In genomic region chr2:24416668-24417067, GRCm38 (mm10) we compare ENCODE assay signal across 10 mouse cellular contexts. TPM values are rescaled to one million over a fixed set of nuclear protein-coding genes. Genes with fewer than 3 reads are reported as not detected.
DNase-seq lines count a peak whose midpoint lies in the region; ATAC-seq and TF ChIP-seq lines count a peak whose summit lies in the region.
"Had no signal": no experiment of that assay in that cellular context is flagged by ENCODE, and none has a peak within 500 bp of the region (broad histone marks: within the 10 kb centered on the region; RNA-seq: fewer than 3 reads in every experiment).

No protein-coding gene starts in this region.

- WGBS in neural tube, embryonic 11.5 days, result 6% methylated on average over 7 of the region's 9 CpGs
- WGBS in hindbrain, embryonic 14.5 days, result 5% methylated on average over 9 of the region's 9 CpGs
- 5% methylated on average over 7 of the region's 9 CpGs for WGBS in limb, embryonic 14.5 days
- 8% methylated on average over 9 of the region's 9 CpGs for WGBS in stomach, embryonic 14.5 days

- H3K4me2 ChIP-seq in neural tube, embryonic 11.5 days (ENCODE audit: low read depth), result no peak overlapping the region
- H3K4me2 ChIP-seq in hindbrain, embryonic 14.5 days (replicated peaks), result no peak overlapping the region
- H3K4me2 ChIP-seq in limb, embryonic 14.5 days (replicated peaks; ENCODE audit: low read depth, low read length, severe bottlenecking), result no peak overlapping the region
- H3K4me2 ChIP-seq in stomach, embryonic 14.5 days (replicated peaks; ENCODE audit: low read depth, low read length), result no peak overlapping the region
- H3K4me2 ChIP-seq: lung, embryonic 15.5 days had no signal

- H3K27ac ChIP-seq in neural tube, embryonic 11.5 days (ENCODE audit: low read depth, low read length), result peak overlapping the region; percentile 54; the same call in 1 of the 2 replicates
- peak overlapping the region; percentile 51 for H3K27ac ChIP-seq in hindbrain, embryonic 14.5 days
- H3K27ac ChIP-seq in limb, embryonic 14.5 days (replicated peaks; ENCODE audit: low read depth, low read length), result no peak overlapping the region
- H3K27ac ChIP-seq in stomach, embryonic 14.5 days (ENCODE audit: low read length), result no peak overlapping the region
- H3K27ac ChIP-seq: lung, embryonic 15.5 days had no signal

- H3K9ac ChIP-seq in neural tube, embryonic 11.5 days (ENCODE audit: low read length), result 0 out of 2 replicates have a peak overlapping the region, but pooled peaks have one; percentile 8
- 0 out of 2 replicates have a peak overlapping the region, but pooled peaks have one; percentile 22 for H3K9ac ChIP-seq in hindbrain, embryonic 14.5 days
- H3K9ac ChIP-seq in limb, embryonic 14.5 days (ENCODE audit: low read depth, low read length, severe bottlenecking), result 0 out of 2 replicates have a peak overlapping the region, but pooled peaks have one; percentile 28
- no peak overlapping the region for H3K9ac ChIP-seq in stomach, embryonic 14.5 days (replicated peaks; ENCODE audit: low read depth, low read length)
- H3K9ac ChIP-seq: lung, embryonic 15.5 days had no signal

- no peaks in the 10 kb centered on the region for H3K27me3 ChIP-seq in neural tube, embryonic 11.5 days (ENCODE audit: control insufficient read depth, insufficient read depth, low read length)
- H3K27me3 ChIP-seq in hindbrain, embryonic 14.5 days (ENCODE audit: control insufficient read depth, insufficient read depth, low read length), result no peaks in the 10 kb centered on the region
- no peaks in the 10 kb centered on the region for H3K27me3 ChIP-seq in limb, embryonic 14.5 days (ENCODE audit: control insufficient read depth, insufficient read depth, low read length)
- H3K27me3 ChIP-seq in stomach, embryonic 14.5 days (ENCODE audit: control insufficient read depth, insufficient read depth, low read length), result no peaks in the 10 kb centered on the region
- H3K27me3 ChIP-seq: lung, embryonic 15.5 days had no signal

- peak; percentile 30 for DNase-seq in neural tube, embryonic 11.5 days (ENCODE audit: low spot score)
- DNase-seq in neural tube, embryonic 10.5 days (ENCODE audit: extremely low spot score, low spot score), result no peak
- peak; percentile 30 for DNase-seq in hindbrain, embryonic 14.5 days (ENCODE audit: low spot score)
- DNase-seq in limb, embryonic 14.5 days (ENCODE audit: low spot score), result no peak
- DNase-seq in cerebellum, postnatal 14 days, result no peak
- DNase-seq in frontal cortex, adult 2 months (ENCODE audit: extremely low spot score in 1 of 2, low spot score in 1 of 2), result no peak
- no peak for DNase-seq in right cerebral cortex, postnatal 25 days

- TF ChIP-seq POLR2A in limb, embryonic 14.5 days (IDR thresholded peaks at IDR 0.05; ENCODE audit: borderline replicate concordance, extremely low read depth, insufficient read depth, insufficient read length), result no peak

- no peak overlapping the region for H3K4me3 ChIP-seq in neural tube, embryonic 11.5 days (ENCODE audit: low read depth, low read length)
- no peak overlapping the region for H3K4me3 ChIP-seq in hindbrain, embryonic 14.5 days (replicated peaks; ENCODE audit: low read length)
- no peak overlapping the region for H3K4me3 ChIP-seq in limb, embryonic 14.5 days (replicated peaks; ENCODE audit: low read length)
- H3K4me3 ChIP-seq in stomach, embryonic 14.5 days (ENCODE audit: low read depth, low read length), result no peak overlapping the region
- H3K4me3 ChIP-seq: lung, embryonic 15.5 days had no signal

- peak; percentile 63 for ATAC-seq in neural tube, embryonic 11.5 days (ENCODE audit: insufficient read depth, low FRiP score, low TSS enrichment)
- ATAC-seq in hindbrain, embryonic 14.5 days (ENCODE audit: low FRiP score), result peak; percentile 74
- no peak for ATAC-seq in limb, embryonic 14.5 days (ENCODE audit: low FRiP score, low read depth)
- peak; percentile 51; the same call in 1 of the 2 replicates for ATAC-seq in stomach, embryonic 14.5 days (ENCODE audit: insufficient number of reproducible peaks, insufficient read depth, low FRiP score, low read depth)

- H3K4me1 ChIP-seq in neural tube, embryonic 11.5 days (ENCODE audit: control insufficient read depth, insufficient read depth, low read length), result peaks cover 5% of the 10 kb centered on the region; the same call in 1 of the 2 replicates
- peaks cover 10% of the 10 kb centered on the region; the same call in 1 of the 2 replicates for H3K4me1 ChIP-seq in hindbrain, embryonic 14.5 days (replicated peaks; ENCODE audit: control insufficient read depth, insufficient read depth, low read length)
- H3K4me1 ChIP-seq in limb, embryonic 14.5 days (ENCODE audit: control insufficient read depth, insufficient read depth, low read length), result peaks cover 7% of the 10 kb centered on the region; the same call in 1 of the 2 replicates
- H3K4me1 ChIP-seq in stomach, embryonic 14.5 days (ENCODE audit: control insufficient read depth, insufficient read depth, low read length), result peaks cover 13% of the 10 kb centered on the region

- no peaks in the 10 kb centered on the region for H3K36me3 ChIP-seq in neural tube, embryonic 11.5 days (ENCODE audit: control insufficient read depth, insufficient read depth, low read length)
- H3K36me3 ChIP-seq in hindbrain, embryonic 14.5 days (replicated peaks; ENCODE audit: control insufficient read depth, insufficient read depth), result no peaks in the 10 kb centered on the region
- no peaks in the 10 kb centered on the region for H3K36me3 ChIP-seq in limb, embryonic 14.5 days (ENCODE audit: control insufficient read depth, insufficient read depth, low read length)
- no peaks in the 10 kb centered on the region for H3K36me3 ChIP-seq in stomach, embryonic 14.5 days (ENCODE audit: control insufficient read depth, insufficient read depth, low read length)
- H3K36me3 ChIP-seq: lung, embryonic 15.5 days had no signal

- no peaks in the 10 kb centered on the region for H3K9me3 ChIP-seq in neural tube, embryonic 11.5 days (ENCODE audit: control insufficient read depth, low read length)
- H3K9me3 ChIP-seq in hindbrain, embryonic 14.5 days (ENCODE audit: control insufficient read depth, low read length), result no peaks in the 10 kb centered on the region
- no peaks in the 10 kb centered on the region for H3K9me3 ChIP-seq in limb, embryonic 14.5 days (ENCODE audit: control insufficient read depth, low read length)
- H3K9me3 ChIP-seq in stomach, embryonic 14.5 days (ENCODE audit: control insufficient read depth, low read depth, low read length), result no peaks in the 10 kb centered on the region
- H3K9me3 ChIP-seq: lung, embryonic 15.5 days had no signal

RNA-seq across cellular contexts. Expression of gene Psd4, which starts 49.3 kb away (rescaled TPM):
- polyA plus RNA-seq in neural tube, embryonic 11.5 days (2014; fragmentation: Nextera tagmentation; extraction: Ambion mirVana), result 0.65 and 1.2 TPM in 2 replicates
- 0.44 and 1.4 TPM in 2 replicates for polyA plus RNA-seq in hindbrain, embryonic 14.5 days (2014; fragmentation: Nextera tagmentation; extraction: Ambion mirVana)
- polyA plus RNA-seq in limb, embryonic 14.5 days (2012; rRNA removed), result 3.3 and 3.8 TPM in 2 replicates
- 3.9 and 4.5 TPM in 2 replicates for polyA plus RNA-seq in limb, embryonic 14.5 days (2014; fragmentation: Nextera tagmentation; extraction: Ambion mirVana)
- 3.4 and 7.9 TPM in 2 replicates for polyA plus RNA-seq in stomach, embryonic 14.5 days (2014; fragmentation: Nextera tagmentation; extraction: Ambion mirVana)
- 0.74 and 1.5 TPM in 2 replicates for polyA plus RNA-seq in frontal cortex, adult 2 months (2012; rRNA removed)

RNA-seq across cellular contexts. Expression of gene Pax8, which starts 58.7 kb away (rescaled TPM):
- polyA plus RNA-seq in neural tube, embryonic 11.5 days (2014; fragmentation: Nextera tagmentation; extraction: Ambion mirVana), result 25.8 and 26.1 TPM in 2 replicates
- polyA plus RNA-seq in hindbrain, embryonic 14.5 days (2014; fragmentation: Nextera tagmentation; extraction: Ambion mirVana), result 24.5 and 33.0 TPM in 2 replicates
- 0.12 TPM in 1 of 2 replicates, not detected in the other for polyA plus RNA-seq in limb, embryonic 14.5 days (2012; rRNA removed)
- not detected in 2 replicates for polyA plus RNA-seq in limb, embryonic 14.5 days (2014; fragmentation: Nextera tagmentation; extraction: Ambion mirVana)
- polyA plus RNA-seq in stomach, embryonic 14.5 days (2014; fragmentation: Nextera tagmentation; extraction: Ambion mirVana), result 0.09 and 0.67 TPM in 2 replicates
- not detected in 2 replicates for polyA plus RNA-seq in frontal cortex, adult 2 months (2012; rRNA removed)
- polyA plus RNA-seq: spleen, adult 2 months had no signal

Comparison
In these comparisons a context has a peak if more than half of its experiments do, and no peak if none do; other contexts are left out.
1. DNase-seq: peak in neural tube, embryonic 11.5 days (single experiment) and hindbrain, embryonic 14.5 days (single experiment); none in neural tube, embryonic 10.5 days (single experiment), limb, embryonic 14.5 days (single experiment), cerebellum, postnatal 14 days (0 of 2), frontal cortex, adult 2 months (0 of 2) and right cerebral cortex, postnatal 25 days (single experiment).
2. H3K27ac ChIP-seq: peak in neural tube, embryonic 11.5 days (single experiment) and hindbrain, embryonic 14.5 days (single experiment); none in limb, embryonic 14.5 days (single experiment) and stomach, embryonic 14.5 days (single experiment).
3. RNA of gene Pax8, which starts 58.7 kb away (polyA plus RNA-seq): 24.5 to 33.0 TPM in hindbrain, embryonic 14.5 days and 25.8 to 26.1 TPM in neural tube, embryonic 11.5 days; 0.09 to 0.67 TPM in stomach, embryonic 14.5 days, not detected in frontal cortex, adult 2 months and 0.12 TPM in limb, embryonic 14.5 days; every median in the first group is over 10 times any median in the second.